Mouse (Mus musculus) ES-Bruce4 (cell line): ENCODE results near the gene Vps35l.

Experiments used
- CTCF ChIP-seq: IDR thresholded peaks from one replicate; pipeline ENCODE4 v1.8.1; 2011; ENCODE audit warnings: low read depth, low read length
- EP300 ChIP-seq: IDR thresholded peaks from 2 replicates; pipeline ENCODE4 v1.6.1; 2011; ENCODE audit warnings: low read depth, low read length; ENCODE audit not compliant: insufficient read depth

GRCm38 (mm10) chr7:118865362-118865761, 125.3 kb downstream of the Vps35l start:
- TF ChIP-seq CTCF (no peak), EP300 (no peak)
